Mouse (Mus musculus) neural tube, embryonic 15.5 days (tissue): ENCODE measurements around the gene Vangl2. TPM values are rescaled to one million over a fixed set of nuclear protein-coding genes. Genes with fewer than 3 reads are reported as not detected.
A peak's percentile ranks its signal among the peaks of the same experiment; 100 is the strongest.

Experiments used
- ATAC-seq: fragments of 200-750 bp; cut with Nextera tagmentation; 2 replicates; pipeline ENCODE4 v1.8.0; 2017; ENCODE audit warnings: mild to moderate bottlenecking, moderate TSS enrichment, moderate library complexity; ENCODE audit not compliant: low FRiP score
- H3K27ac ChIP-seq: fragments of 300-500 bp; sonication (generic); replicated peaks from 2 replicates; pipeline ENCODE4 v1.5.1; 2015; ENCODE audit warnings: mild to moderate bottlenecking, inconsistent platforms
- H3K27me3 ChIP-seq: fragments of 300-500 bp; sonication (generic); replicated peaks from 2 replicates; pipeline ENCODE4 v1.6.1; 2015; ENCODE audit warnings: inconsistent platforms
- H3K36me3 ChIP-seq: fragments of 300-500 bp; sonication (generic); 2 replicates; pipeline ENCODE4 v1.6.1; 2015; ENCODE audit warnings: inconsistent platforms
- H3K4me1 ChIP-seq: fragments of 300-500 bp; sonication (generic); 2 replicates; pipeline ENCODE4 v1.6.1; 2015; ENCODE audit warnings: inconsistent platforms
- H3K4me2 ChIP-seq: fragments of 300-500 bp; sonication (generic); 2 replicates; pipeline ENCODE4 v1.6.1; 2015; ENCODE audit warnings: inconsistent platforms, mild to moderate bottlenecking, moderate library complexity
- H3K4me3 ChIP-seq: fragments of 300-500 bp; sonication (generic); replicated peaks from 2 replicates; pipeline ENCODE4 v1.5.1; 2015; ENCODE audit warnings: mild to moderate bottlenecking, inconsistent platforms
- H3K9ac ChIP-seq: fragments of 300-500 bp; sonication (generic); replicated peaks from 2 replicates; pipeline ENCODE4 v1.6.1; 2015; ENCODE audit warnings: mild to moderate bottlenecking, inconsistent platforms
- H3K9me3 ChIP-seq: fragments of 300-500 bp; sonication (generic); replicated peaks from 2 replicates; pipeline ENCODE4 v1.6.1; 2016; ENCODE audit warnings: inconsistent platforms
- WGBS: fragments of 180-500 bp; shearing (Covaris S2); methylation state at CpG from one replicate; pipeline ENCODE4 v1.1.7; 2015; ENCODE audit warnings: mixed read lengths; 5-methylcytosine and 5-hydroxymethylcytosine counted together
- polyA plus RNA-seq: library from polyadenylated mRNA; unstranded; fragments of >200 nt; fragmentation: Nextera tagmentation; extraction: Ambion mirVana; gene quantifications from 2 replicates; pipeline ENCODE4 v1.2.1, GENCODE M21; 2015

The Vangl2 gene
- 37.3 and 40.1 TPM in 2 replicates for polyA plus RNA-seq

GRCm38 (mm10) chr1:172028394-172029275 is at the start of gene Vangl2:
Vangl2 (minus strand) TSS chr1:172028444.
- no peaks in the 10 kb centered on the region for H3K27me3 ChIP-seq
- 23% methylated on average over 21 of the region's 21 CpGs for WGBS
- no peak for ATAC-seq
- H3K4me1 ChIP-seq: peaks cover 39% of the 10 kb centered on the region
- no peaks in the 10 kb centered on the region for H3K36me3 ChIP-seq
- peak within 1 kb of the TSS; percentile 98 for H3K27ac ChIP-seq
- no peaks in the 10 kb centered on the region for H3K9me3 ChIP-seq
- H3K9ac ChIP-seq: peak within 1 kb of the TSS; percentile 91
- H3K4me3 ChIP-seq: peak within 1 kb of the TSS; percentile 94
- H3K4me2 ChIP-seq: peak within 1 kb of the TSS; percentile 89

GRCm38 (mm10) chr1:172077981-172078380 is 49.7 kb upstream of the Vangl2 start:
- no peak for ATAC-seq
- H3K36me3 ChIP-seq: peaks cover 58% of the 10 kb centered on the region
- peaks cover 8% of the 10 kb centered on the region for H3K4me1 ChIP-seq
- no peak overlapping the region for H3K9ac ChIP-seq
- no peak overlapping the region for H3K27ac ChIP-seq
- H3K27me3 ChIP-seq: no peaks in the 10 kb centered on the region
- H3K4me2 ChIP-seq: no peak overlapping the region
- no peaks in the 10 kb centered on the region for H3K9me3 ChIP-seq
- H3K4me3 ChIP-seq: no peak overlapping the region
- 71% methylated on average over 5 of the region's 5 CpGs for WGBS

DNA sequence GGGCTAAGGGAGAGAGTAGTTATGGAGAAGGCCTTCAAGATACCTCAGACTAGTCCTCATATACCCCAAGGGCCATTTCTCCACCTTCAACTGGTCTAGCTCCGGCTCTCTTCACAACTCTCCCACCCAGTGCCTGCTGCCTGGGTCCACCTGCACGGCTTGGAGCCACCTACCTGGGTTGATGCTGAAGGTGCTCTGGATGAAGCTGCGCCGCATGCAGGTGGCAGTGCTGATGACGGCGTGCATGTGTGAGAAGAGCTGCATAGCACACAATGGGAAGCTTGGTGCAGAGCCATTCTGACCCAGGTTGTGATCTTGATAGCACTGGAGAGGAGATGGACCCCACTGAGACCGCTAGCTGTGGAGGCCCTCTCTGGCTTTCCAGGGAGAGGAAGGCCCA is 44.4 kb upstream of the Vangl2 start:
- no peaks in the 10 kb centered on the region for H3K27me3 ChIP-seq
- no peak overlapping the region for H3K27ac ChIP-seq
- H3K4me3 ChIP-seq: no peak overlapping the region
- H3K4me1 ChIP-seq: no peaks in the 10 kb centered on the region
- ATAC-seq: no peak
- peaks cover 91% of the 10 kb centered on the region for H3K36me3 ChIP-seq
- no peak overlapping the region for H3K4me2 ChIP-seq
- H3K9ac ChIP-seq: no peak overlapping the region
- WGBS: 98% methylated on average over 7 of the region's 7 CpGs
- no peaks in the 10 kb centered on the region for H3K9me3 ChIP-seq

DNA sequence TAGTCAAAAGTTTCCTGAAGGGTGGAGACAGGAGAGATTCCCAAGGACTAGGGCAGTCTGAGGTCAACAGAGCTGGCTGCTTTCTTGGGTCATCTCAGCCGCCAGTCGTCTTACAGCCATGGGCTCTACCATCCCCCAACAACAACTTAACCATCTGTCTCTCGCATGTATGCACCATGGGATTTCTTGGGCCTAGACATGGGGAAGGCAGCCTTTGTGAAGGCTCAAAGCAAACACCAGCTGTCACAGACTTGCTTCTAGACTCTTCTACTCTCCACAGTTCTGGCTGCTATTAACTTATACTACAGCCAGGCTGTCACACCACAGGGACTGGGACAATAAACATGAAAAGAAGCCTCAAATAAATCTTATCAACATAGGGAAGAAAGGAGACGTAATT is 43.3 kb upstream of the Vangl2 start:
- ATAC-seq: no peak
- H3K4me1 ChIP-seq: no peaks in the 10 kb centered on the region
- no peak overlapping the region for H3K4me2 ChIP-seq
- no peak overlapping the region for H3K27ac ChIP-seq
- H3K27me3 ChIP-seq: no peaks in the 10 kb centered on the region
- H3K9me3 ChIP-seq: no peaks in the 10 kb centered on the region
- 43% methylated on average over 4 of the region's 4 CpGs for WGBS
- H3K9ac ChIP-seq: no peak overlapping the region
- peaks cover 100% of the 10 kb centered on the region for H3K36me3 ChIP-seq
- no peak overlapping the region for H3K4me3 ChIP-seq

DNA sequence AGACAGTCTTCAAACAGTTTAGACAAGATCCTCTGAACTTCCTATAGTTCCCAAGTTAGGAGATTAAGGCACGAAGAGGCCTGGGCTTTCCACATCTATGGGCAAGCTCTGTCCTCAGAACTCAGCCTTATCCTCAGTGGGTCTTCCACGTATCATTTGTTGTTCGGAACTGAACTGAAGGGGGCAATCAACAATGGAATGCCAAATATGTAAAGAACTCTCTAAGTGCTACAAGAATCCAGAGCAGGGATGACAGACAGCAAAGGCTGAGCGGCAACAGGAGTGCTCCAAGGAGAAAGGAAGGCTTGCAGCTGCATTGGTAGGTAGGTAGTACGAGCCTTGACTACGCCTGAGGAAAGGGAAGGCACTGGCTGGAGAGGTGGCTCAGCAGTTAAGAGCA is 42.0 kb upstream of the Vangl2 start:
- Histone ChIP-seq H3K4me1 (no peaks in the 10 kb centered on the region), H3K9ac (no peak overlapping the region), H3K36me3 (peaks cover 99% of the 10 kb centered on the region), H3K27ac (no peak overlapping the region), H3K9me3 (no peaks in the 10 kb centered on the region), H3K27me3 (no peaks in the 10 kb centered on the region), H3K4me2 (no peak overlapping the region), H3K4me3 (no peak overlapping the region)
- ATAC-seq: no peak
- 88% methylated on average over 6 of the region's 6 CpGs for WGBS

GRCm38 (mm10) chr1:172064613-172065141 is 36.4 kb upstream of the Vangl2 start:
- Histone ChIP-seq H3K27ac (peak overlapping the region; percentile 67), H3K4me1 (peaks cover 17% of the 10 kb centered on the region), H3K9ac (no peak overlapping the region), H3K4me3 (no peak overlapping the region), H3K36me3 (peaks cover 55% of the 10 kb centered on the region), H3K27me3 (no peaks in the 10 kb centered on the region), H3K9me3 (no peaks in the 10 kb centered on the region), H3K4me2 (no peak overlapping the region)
- 38% methylated on average over 13 of the region's 13 CpGs for WGBS
- peak; percentile 68 for ATAC-seq

GRCm38 (mm10) chr1:172063291-172064023 is 35.2 kb upstream of the Vangl2 start:
- peaks cover 43% of the 10 kb centered on the region for H3K36me3 ChIP-seq
- H3K4me3 ChIP-seq: no peak overlapping the region
- H3K9me3 ChIP-seq: no peaks in the 10 kb centered on the region
- no peaks in the 10 kb centered on the region for H3K27me3 ChIP-seq
- H3K4me2 ChIP-seq: no peak overlapping the region
- WGBS: 39% methylated on average over 4 of the region's 4 CpGs
- H3K4me1 ChIP-seq: peaks cover 24% of the 10 kb centered on the region
- H3K9ac ChIP-seq: no peak overlapping the region
- ATAC-seq: no peak
- H3K27ac ChIP-seq: no peak overlapping the region; the same call in 1 of the 2 replicates

GRCm38 (mm10) chr1:172062101-172062500 is 33.9 kb upstream of the Vangl2 start:
- no peaks in the 10 kb centered on the region for H3K27me3 ChIP-seq
- H3K4me3 ChIP-seq: no peak overlapping the region
- no peak overlapping the region for H3K9ac ChIP-seq
- peaks cover 29% of the 10 kb centered on the region for H3K36me3 ChIP-seq
- H3K4me2 ChIP-seq: no peak overlapping the region
- peaks cover 27% of the 10 kb centered on the region for H3K4me1 ChIP-seq
- no peak for ATAC-seq
- H3K9me3 ChIP-seq: no peaks in the 10 kb centered on the region
- no peak overlapping the region for H3K27ac ChIP-seq
- WGBS: 79% methylated on average over 2 of the region's 2 CpGs

DNA sequence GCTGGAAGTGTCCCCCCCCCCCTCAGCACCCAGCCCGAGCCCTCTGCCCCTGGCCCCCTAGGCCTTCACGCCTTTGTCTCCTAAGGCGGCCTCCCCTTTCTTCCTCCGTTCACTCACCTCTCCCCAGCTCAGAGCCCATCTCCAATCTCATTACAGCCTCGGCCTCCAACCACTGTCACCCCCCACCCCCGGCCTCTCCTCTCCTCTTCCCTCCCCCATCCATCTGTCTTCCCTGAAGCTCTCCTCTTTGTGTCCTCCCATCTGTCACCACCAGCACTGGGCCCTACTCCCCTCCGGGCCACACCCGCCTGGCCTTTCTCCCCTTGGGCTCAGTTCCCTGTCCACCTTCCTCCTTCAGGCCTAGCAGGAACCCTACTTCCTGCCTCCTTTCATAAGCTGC is 33.0 kb upstream of the Vangl2 start:
- no peaks in the 10 kb centered on the region for H3K27me3 ChIP-seq
- no peaks in the 10 kb centered on the region for H3K9me3 ChIP-seq
- H3K4me2 ChIP-seq: no peak overlapping the region
- peak overlapping the region; percentile 23; the same call in 1 of the 2 replicates for H3K27ac ChIP-seq
- ATAC-seq: no peak
- no peak overlapping the region for H3K9ac ChIP-seq
- H3K36me3 ChIP-seq: peaks cover 21% of the 10 kb centered on the region
- WGBS: 6% methylated on average over 8 of the region's 8 CpGs
- H3K4me3 ChIP-seq: no peak overlapping the region
- H3K4me1 ChIP-seq: peaks cover 27% of the 10 kb centered on the region

GRCm38 (mm10) chr1:172060659-172061058 is 32.4 kb upstream of the Vangl2 start:
- no peak overlapping the region for H3K4me3 ChIP-seq
- no peak for ATAC-seq
- H3K9me3 ChIP-seq: no peaks in the 10 kb centered on the region
- H3K9ac ChIP-seq: no peak overlapping the region
- H3K27ac ChIP-seq: peak overlapping the region; percentile 23; the same call in 1 of the 2 replicates
- peaks cover 16% of the 10 kb centered on the region for H3K36me3 ChIP-seq
- H3K4me1 ChIP-seq: peaks cover 27% of the 10 kb centered on the region
- WGBS: 36% methylated on average over 4 of the region's 4 CpGs
- no peaks in the 10 kb centered on the region for H3K27me3 ChIP-seq
- H3K4me2 ChIP-seq: no peak overlapping the region

DNA sequence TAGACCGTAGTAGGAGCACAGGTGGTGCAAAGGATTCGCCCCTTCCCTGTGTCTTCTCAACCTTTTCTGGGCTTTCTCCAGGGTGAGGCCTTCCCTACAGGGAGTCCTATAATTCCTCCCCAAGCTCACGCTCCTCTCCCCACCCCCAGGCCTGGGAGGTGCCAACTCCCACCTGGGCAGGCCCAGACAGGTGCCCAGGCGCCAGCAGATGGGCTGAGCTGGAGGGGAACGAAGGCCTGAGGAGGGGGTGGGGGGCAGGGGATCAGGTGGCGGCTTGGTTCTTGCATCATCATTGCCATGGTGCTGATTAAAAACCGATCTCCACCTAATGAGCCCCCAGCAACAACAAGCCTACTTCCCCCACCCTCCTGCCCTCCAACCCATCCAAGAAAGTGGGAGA is 30.6 kb upstream of the Vangl2 start:
- Histone ChIP-seq H3K9ac (no peak overlapping the region), H3K27ac (no peak overlapping the region), H3K4me3 (no peak overlapping the region), H3K27me3 (no peaks in the 10 kb centered on the region), H3K4me1 (peaks cover 27% of the 10 kb centered on the region), H3K36me3 (no peaks in the 10 kb centered on the region), H3K9me3 (no peaks in the 10 kb centered on the region), H3K4me2 (no peak overlapping the region)
- ATAC-seq: no peak
- 36% methylated on average over 7 of the region's 7 CpGs for WGBS
